Mouse (Mus musculus) cerebellum, adult 2 months (tissue): ENCODE data around the gene Syna.

Source experiments
- CTCF ChIP-seq: fragments of 200-500 bp; IDR thresholded peaks from 2 replicates; pipeline ENCODE4 v1.5.1; 2011; ENCODE audit warnings: low read depth, mild to moderate bottlenecking, control low read depth, low read length, moderate library complexity, borderline replicate concordance; ENCODE audit not compliant: insufficient read depth
- POLR2A ChIP-seq: fragments of 200-500 bp; IDR thresholded peaks from 2 replicates; pipeline ENCODE4 v1.6.1; 2011; ENCODE audit warnings: low read length, control low read depth, borderline replicate concordance; ENCODE audit not compliant: insufficient read depth

- no peak for TF ChIP-seq CTCF
- TF ChIP-seq POLR2A = no peak
These were observed 51.0 kb downstream of the Syna start for GRCm38 (mm10) chr5:134508965-134509364.
